ENCODE assay signal across 24 mouse cellular contexts in genomic region chr13:104531841-104532240, GRCm38 (mm10).
DNase-seq lines count a peak whose midpoint lies in the region; ATAC-seq and TF ChIP-seq lines count a peak whose summit lies in the region.
"Had no signal": no experiment of that assay in that cellular context is flagged by ENCODE, and none has a peak within 500 bp of the region (broad histone marks: within the 10 kb centered on the region; RNA-seq: fewer than 3 reads in every experiment).

No protein-coding gene starts in this region.

- H3K27ac ChIP-seq in midbrain, embryonic 12.5 days (replicated peaks), result no peak overlapping the region
- no peak overlapping the region for H3K27ac ChIP-seq in midbrain, embryonic 16.5 days (ENCODE audit: low read length)
- H3K27ac ChIP-seq in ES-Bruce4 (ENCODE audit: insufficient read depth, low read length), result no peak overlapping the region
- H3K27ac ChIP-seq in gastrocnemius, adult 2 months, result no peak overlapping the region
- H3K27ac ChIP-seq: embryonic facial prominence, embryonic 13.5 days; embryonic facial prominence, embryonic 15.5 days; forebrain, embryonic 13.5 days; forebrain, embryonic 15.5 days had no signal

- ATAC-seq in midbrain, embryonic 12.5 days (ENCODE audit: low FRiP score, low read depth), result 0 out of 2 replicates have a peak, but pooled peaks have one; percentile 30
- no peak for ATAC-seq in midbrain, embryonic 16.5 days
- ATAC-seq: forebrain, embryonic 13.5 days; forebrain, embryonic 15.5 days; forebrain, postnatal 0 days; Patski had no signal

- TF ChIP-seq CTCF in E14TG2a.4 (conservative IDR thresholded peaks at IDR 0.05; ENCODE audit: low read length), result no peak
- no peak for TF ChIP-seq CTCF in ES-Bruce4 (IDR thresholded peaks at IDR 0.05; ENCODE audit: low read depth, low read length)
- TF ChIP-seq CTCF in gastrocnemius, adult 2 months (IDR thresholded peaks at IDR 0.05), result no peak

- no peaks in the 10 kb centered on the region for H3K4me1 ChIP-seq in midbrain, embryonic 12.5 days
- no peaks in the 10 kb centered on the region; the same call in 1 of the 2 replicates for H3K4me1 ChIP-seq in midbrain, embryonic 16.5 days (ENCODE audit: control insufficient read depth, insufficient read depth, low read length)
- H3K4me1 ChIP-seq in E14TG2a.4 (replicated peaks; ENCODE audit: low read depth, low read length) (0 out of 2 replicates have a peak, but pooled peaks cover 4% of the 10 kb centered on the region), ES-Bruce4 (ENCODE audit: control insufficient read depth, insufficient read depth, low read length) (no peaks in the 10 kb centered on the region)
- H3K4me1 ChIP-seq: embryonic facial prominence, embryonic 13.5 days; embryonic facial prominence, embryonic 15.5 days; forebrain, embryonic 13.5 days; forebrain, embryonic 15.5 days had no signal

- H3K4me2 ChIP-seq in midbrain, embryonic 12.5 days (replicated peaks), result no peak overlapping the region
- H3K4me2 ChIP-seq in midbrain, embryonic 16.5 days (ENCODE audit: low read length), result no peak overlapping the region
- H3K4me2 ChIP-seq: embryonic facial prominence, embryonic 13.5 days; embryonic facial prominence, embryonic 15.5 days; forebrain, embryonic 13.5 days; forebrain, embryonic 15.5 days had no signal

- no peak for TF ChIP-seq POLR2A in ES-Bruce4 (IDR thresholded peaks at IDR 0.05; ENCODE audit: insufficient read depth, low read length)

- H3K9ac ChIP-seq in midbrain, embryonic 12.5 days (replicated peaks), result no peak overlapping the region
- H3K9ac ChIP-seq in midbrain, embryonic 16.5 days (ENCODE audit: low read depth, low read length), result no peak overlapping the region
- H3K9ac ChIP-seq in ES-Bruce4 (ENCODE audit: low read depth, poor library complexity, severe bottlenecking), result no peak overlapping the region
- H3K9ac ChIP-seq: embryonic facial prominence, embryonic 13.5 days; embryonic facial prominence, embryonic 15.5 days; forebrain, embryonic 13.5 days; forebrain, embryonic 15.5 days; forebrain, postnatal 0 days had no signal

- no peaks in the 10 kb centered on the region for H3K27me3 ChIP-seq in midbrain, embryonic 12.5 days
- H3K27me3 ChIP-seq in midbrain, embryonic 16.5 days (ENCODE audit: control insufficient read depth, insufficient read depth, low read depth, low read length), result no peaks in the 10 kb centered on the region
- H3K27me3 ChIP-seq in E14TG2a.4 (ENCODE audit: insufficient read depth, low read length) (no peaks in the 10 kb centered on the region), ES-Bruce4 (ENCODE audit: control insufficient read depth, insufficient read depth, low read length, poor library complexity, severe bottlenecking) (no peaks in the 10 kb centered on the region)
- H3K27me3 ChIP-seq: embryonic facial prominence, embryonic 13.5 days; embryonic facial prominence, embryonic 15.5 days; forebrain, embryonic 13.5 days; forebrain, embryonic 15.5 days; Patski had no signal

- TF ChIP-seq EP300 in ES-Bruce4 (IDR thresholded peaks at IDR 0.05; ENCODE audit: insufficient read depth, low read depth, low read length), result no peak

- no peak overlapping the region for H3K4me3 ChIP-seq in midbrain, embryonic 12.5 days
- no peak overlapping the region for H3K4me3 ChIP-seq in midbrain, embryonic 16.5 days (ENCODE audit: low read depth, low read length)
- peak overlapping the region; percentile 68 for H3K4me3 ChIP-seq in E14TG2a.4 (replicated peaks; ENCODE audit: low read length)
- peak overlapping the region; percentile 38 for H3K4me3 ChIP-seq in ES-Bruce4 (ENCODE audit: low read depth, low read length)
- H3K4me3 ChIP-seq in gastrocnemius, adult 2 months, result no peak overlapping the region
- H3K4me3 ChIP-seq: embryonic facial prominence, embryonic 13.5 days; embryonic facial prominence, embryonic 15.5 days; forebrain, embryonic 13.5 days; forebrain, embryonic 15.5 days had no signal

- no peaks in the 10 kb centered on the region for H3K9me3 ChIP-seq in midbrain, embryonic 12.5 days
- no peaks in the 10 kb centered on the region for H3K9me3 ChIP-seq in midbrain, embryonic 16.5 days (replicated peaks; ENCODE audit: control insufficient read depth, low read length, poor library complexity, severe bottlenecking)
- no peaks in the 10 kb centered on the region for H3K9me3 ChIP-seq in E14TG2a.4 (ENCODE audit: low read length)
- no peaks in the 10 kb centered on the region for H3K9me3 ChIP-seq in ES-Bruce4 (replicated peaks; ENCODE audit: control insufficient read depth, insufficient read depth, low read length, poor library complexity, severe bottlenecking)
- H3K9me3 ChIP-seq: embryonic facial prominence, embryonic 13.5 days; embryonic facial prominence, embryonic 15.5 days; forebrain, embryonic 13.5 days; forebrain, embryonic 15.5 days; G1E had no signal

- peak; percentile 57 for DNase-seq in R1 (ENCODE audit: low read depth, low spot score)
- DNase-seq in gastrocnemius, adult 2 months, result no peak
- DNase-seq in kidney, adult 8-10 months, result no peak
- DNase-seq: adrenal gland, adult 2 months; adrenal gland, postnatal 10 days; adrenal gland, postnatal 25 days; cerebellum, adult 11 months; cerebellum, adult 18-20 months; cerebellum, adult 8-10 months; cerebellum, adult 9-11 months; cerebellum, postnatal 14 days; cerebellum, postnatal 36 days; embryo, embryonic 11 days; forebrain, postnatal 0 days had no signal

- H3K36me3 ChIP-seq in midbrain, embryonic 12.5 days, result no peaks in the 10 kb centered on the region
- H3K36me3 ChIP-seq in midbrain, embryonic 16.5 days (ENCODE audit: control insufficient read depth, insufficient read depth, low read length), result no peaks in the 10 kb centered on the region
- H3K36me3 ChIP-seq in E14TG2a.4 (ENCODE audit: insufficient read depth, low read length) (no peaks in the 10 kb centered on the region), ES-Bruce4 (ENCODE audit: control insufficient read depth, insufficient read depth, low read length, poor library complexity, severe bottlenecking) (no peaks in the 10 kb centered on the region)
- H3K36me3 ChIP-seq: embryonic facial prominence, embryonic 13.5 days; embryonic facial prominence, embryonic 15.5 days; forebrain, embryonic 15.5 days; G1E had no signal

- 82% methylated on average over 8 of the region's 8 CpGs for WGBS in midbrain, embryonic 12.5 days
- 79% methylated on average over 8 of the region's 8 CpGs for WGBS in midbrain, embryonic 16.5 days

- intact Hi-C loops in gastrocnemius, adult 2 months (cut with DNase I), result no loop called here

Comparison
In these comparisons a context has a peak if more than half of its experiments do, and no peak if none do; other contexts are left out.
1. H3K4me3 ChIP-seq: peak in E14TG2a.4 (single experiment) and ES-Bruce4 (single experiment); none in midbrain, embryonic 12.5 days (single experiment), midbrain, embryonic 16.5 days (single experiment) and gastrocnemius, adult 2 months (single experiment).